Mouse (Mus musculus) lung, postnatal 0 days (tissue): ENCODE data around the gene Trmt1l.

Experiments used
- CTCF ChIP-seq: IDR thresholded peaks from 2 replicates; pipeline ENCODE4 v1.5.1; 2016; ENCODE audit warnings: antibody characterized with exemption, mild to moderate bottlenecking
- EP300 ChIP-seq: IDR thresholded peaks from 2 replicates; pipeline ENCODE4 v1.6.1; 2016; ENCODE audit warnings: antibody characterized with exemption, mild to moderate bottlenecking, control low read depth

DNA sequence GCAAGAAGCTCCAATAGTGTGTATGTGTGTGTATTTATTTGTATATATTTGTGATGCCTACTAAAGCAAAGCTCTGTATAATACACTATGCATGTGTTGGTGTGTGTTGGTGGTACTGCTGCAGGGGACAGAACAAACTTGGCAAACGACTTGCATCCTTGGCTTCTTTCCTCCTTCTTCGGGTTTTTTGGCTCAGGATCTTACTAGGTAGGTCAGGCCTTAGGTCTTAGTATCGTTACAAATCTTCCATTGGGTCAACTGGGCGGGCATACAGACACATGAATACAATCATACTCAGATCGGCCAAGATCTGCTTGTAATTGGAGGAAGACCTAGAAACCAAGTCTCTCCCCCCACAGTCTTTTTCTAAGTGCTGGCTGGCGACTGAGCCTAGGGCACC lies 66.4 kb downstream of the Trmt1l start:
- TF ChIP-seq CTCF = no peak
- TF ChIP-seq EP300 = no peak
